Mouse (Mus musculus) ES-E14 (cell line): ENCODE data around the gene Raf1.

Experiments used
- CHD2 ChIP-seq: IDR thresholded peaks from 2 replicates; pipeline ENCODE4 v1.6.1; 2014; ENCODE audit warnings: mild to moderate bottlenecking, low read depth, low read length, inconsistent platforms
- MAFK ChIP-seq: IDR thresholded peaks from 2 replicates; pipeline ENCODE4 v1.6.1; 2014; ENCODE audit warnings: mild to moderate bottlenecking, low read depth, low read length, inconsistent platforms; ENCODE audit not compliant: insufficient read depth

GRCm38 (mm10) chr6:115722246-115722645 is 45.8 kb upstream of the Raf1 start:
- no peak for TF ChIP-seq MAFK
- no peak for TF ChIP-seq CHD2
